Mouse (Mus musculus) liver, embryonic 14.5 days (tissue): ENCODE measurements around the gene Ccdc114. TPM values are rescaled to one million over a fixed set of nuclear protein-coding genes. Genes with fewer than 3 reads are reported as not detected.
"Not testable (repeated sequence)": the region's sequence is repeated elsewhere in the genome, so short reads cannot be mapped to it uniquely, and the experiment has no call there.

Experiments used
- ATAC-seq: fragments of 200-750 bp; cut with Nextera tagmentation; 2 replicates; pipeline ENCODE4 v1.8.0; 2017; ENCODE audit warnings: moderate number of reproducible peaks, mild to moderate bottlenecking, moderate library complexity; ENCODE audit not compliant: insufficient read depth
- DNase-seq, 3 experiments: peaks; one replicate each; pipeline ENCODE4 v3.0.0-alpha.2; 2012 to 2013; ENCODE audit warnings: low read depth in 3 of 3, low spot score in 3 of 3
- H3K27ac ChIP-seq: fragments of 300-500 bp; sonication (generic); 2 replicates; pipeline ENCODE4 v1.5.1; 2014; ENCODE audit warnings: moderate library complexity, mild to moderate bottlenecking, control low read depth, inconsistent platforms
- H3K27me3 ChIP-seq: fragments of 300-500 bp; sonication (generic); 2 replicates; pipeline ENCODE4 v1.6.1; 2014; ENCODE audit warnings: mild to moderate bottlenecking, low read length, moderate library complexity; ENCODE audit not compliant: control insufficient read depth, insufficient read depth
- H3K36me3 ChIP-seq: fragments of 300-500 bp; sonication (generic); replicated peaks from 2 replicates; pipeline ENCODE4 v1.6.1; 2014; ENCODE audit warnings: low read depth; ENCODE audit not compliant: control insufficient read depth, insufficient read depth
- H3K4me1 ChIP-seq, 2 experiments: fragments of 200-500 bp in 1 of 2; fragments of 300-500 bp in 1 of 2; sonication (generic) in 1 of 2; replicated peaks; 2 replicates each; pipeline ENCODE4 v1.6.1; 2012 to 2014; ENCODE audit warnings: antibody characterized with exemption in 1 of 2, inconsistent platforms in 1 of 2, low read length in 1 of 2; ENCODE audit not compliant: control insufficient read depth in 2 of 2, insufficient read depth in 2 of 2
- H3K4me2 ChIP-seq: fragments of 300-500 bp; sonication (generic); 2 replicates; pipeline ENCODE4 v1.6.1; 2014; ENCODE audit warnings: low read depth, mild to moderate bottlenecking, control low read depth, moderate library complexity
- H3K4me3 ChIP-seq, 2 experiments: fragments of 200-500 bp in 1 of 2; fragments of 300-500 bp in 1 of 2; sonication (generic) in 1 of 2; 2 replicates each; pipeline ENCODE4 v1.5.1; 2012 to 2014; ENCODE audit warnings: low read depth in 2 of 2, low read length in 2 of 2, mild to moderate bottlenecking in 2 of 2, control low read depth in 1 of 2, inconsistent platforms in 1 of 2, moderate library complexity in 1 of 2; ENCODE audit not compliant: insufficient read depth in 1 of 2
- H3K9ac ChIP-seq: fragments of 300-500 bp; sonication (generic); replicated peaks from 2 replicates; pipeline ENCODE4 v1.6.1; 2014; ENCODE audit warnings: mild to moderate bottlenecking, control low read depth, moderate library complexity
- H3K9me3 ChIP-seq: fragments of 300-500 bp; sonication (generic); 2 replicates; pipeline ENCODE4 v1.6.1; 2016; ENCODE audit warnings: low read length, mixed read lengths; ENCODE audit not compliant: control insufficient read depth
- CTCF ChIP-seq: IDR thresholded peaks from 2 replicates; pipeline ENCODE4 v1.5.1; 2016; ENCODE audit warnings: antibody characterized with exemption, low read depth, control low read depth
- EP300 ChIP-seq: IDR thresholded peaks from 2 replicates; pipeline ENCODE4 v1.6.1; 2016; ENCODE audit warnings: antibody characterized with exemption, low read depth
- WGBS: fragments of 180-500 bp; shearing (Covaris S2); extraction: QIAGEN DNeasy Blood & Tissue Kit; methylation state at CpG from one replicate; pipeline ENCODE4 v1.1.7; 2014; ENCODE audit not compliant: insufficient replicate concordance; 5-methylcytosine and 5-hydroxymethylcytosine counted together
- polyA plus RNA-seq, 2 experiments: library from polyadenylated mRNA; depleted of rRNA in 1 of 2; stranded (reverse) in 1 of 2; unstranded in 1 of 2; fragments of >200 nt; fragmentation: Nextera tagmentation in 1 of 2; extraction: Ambion mirVana in 1 of 2; gene quantifications; 2 replicates each; pipeline versions ENCODE4 v1.2.1 to v1.2.3; 2012 to 2014

Gene Ccdc114
- polyA plus RNA-seq, 2 experiments: 1.0 to 1.2 TPM

DNA sequence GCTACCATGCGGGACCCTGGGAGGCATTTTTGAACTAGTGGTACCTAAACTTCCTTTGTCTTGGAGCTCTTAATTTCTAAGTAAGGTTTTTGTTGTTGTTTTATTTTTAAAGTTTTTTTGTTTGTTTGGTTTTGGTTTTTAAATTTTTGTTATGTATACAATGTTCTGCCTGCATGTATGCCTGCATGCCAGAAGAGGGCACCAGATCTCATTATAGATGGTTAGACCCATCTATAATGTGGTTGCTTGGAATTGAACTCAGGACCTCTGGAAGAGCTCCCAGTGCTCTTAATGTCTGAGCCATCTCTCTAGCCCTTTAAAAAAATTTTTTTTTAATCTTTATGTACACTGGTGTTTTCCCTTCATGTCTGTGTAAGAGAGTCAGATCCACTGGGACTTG, 5.8 kb downstream of the Ccdc114 start:
- H3K27me3 ChIP-seq: no peaks in the 10 kb centered on the region
- H3K9ac ChIP-seq: no peak overlapping the region
- no peaks in the 10 kb centered on the region; a peak in 1 of 4 replicates for H3K4me1 ChIP-seq
- no peak overlapping the region for H3K27ac ChIP-seq
- H3K4me2 ChIP-seq: no peak overlapping the region
- no peak for DNase-seq
- H3K4me3 ChIP-seq: no peak overlapping the region
- no peaks in the 10 kb centered on the region for H3K36me3 ChIP-seq
- no peak for ATAC-seq
- 77% methylated on average over 1 of the region's 1 CpGs for WGBS
- H3K9me3 ChIP-seq: no peaks in the 10 kb centered on the region
- no peak for TF ChIP-seq EP300
- peak; percentile 32; the same call in 1 of the 2 replicates for TF ChIP-seq CTCF

DNA sequence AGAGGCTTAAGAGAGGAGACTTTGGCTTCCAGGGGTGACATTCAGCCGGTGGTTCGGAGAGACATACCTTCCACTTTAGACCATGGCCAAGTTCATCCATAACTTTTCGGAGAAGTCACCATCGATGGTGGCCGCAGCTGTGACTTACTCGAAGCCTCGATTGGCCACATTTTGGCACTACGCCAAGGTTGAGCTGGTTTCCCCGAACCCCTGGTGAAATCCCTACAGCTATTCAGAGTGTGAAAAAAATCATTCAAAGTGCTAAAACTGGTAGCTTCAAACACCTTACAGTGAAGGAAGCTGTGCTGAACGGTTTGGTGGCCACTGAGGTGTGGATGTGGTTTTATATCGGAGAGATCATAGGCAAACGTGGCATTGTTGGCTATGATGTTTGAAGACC, 9.9 kb downstream of the Ccdc114 start:
- H3K9ac ChIP-seq, H3K27ac ChIP-seq, H3K4me2 ChIP-seq, H3K4me3 ChIP-seq, H3K9me3 ChIP-seq, ATAC-seq, H3K27me3 ChIP-seq, DNase-seq, H3K4me1 ChIP-seq, H3K36me3 ChIP-seq: not testable (repeated sequence)
- WGBS: 76% methylated on average over 12 of the region's 12 CpGs

DNA sequence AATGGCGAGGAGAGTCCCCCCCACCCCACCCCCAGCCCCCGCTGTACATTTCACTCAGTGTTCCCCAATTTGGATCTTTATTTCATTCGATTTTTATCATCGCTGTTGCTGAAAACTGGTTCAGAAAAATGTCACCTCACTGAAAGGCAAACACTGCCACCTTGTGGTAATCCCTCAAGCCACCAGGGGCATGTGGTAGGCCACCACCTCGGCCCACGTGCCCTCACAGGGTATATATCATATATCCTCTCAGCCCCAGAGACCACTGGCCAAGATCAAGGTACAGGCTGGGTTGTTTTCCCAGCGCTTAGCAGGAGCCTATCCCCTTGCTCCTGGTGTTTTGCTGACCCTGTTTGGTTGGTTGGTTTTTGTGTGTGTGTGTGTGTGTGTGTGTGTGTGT, 11.2 kb downstream of the Ccdc114 start:
- Histone ChIP-seq H3K27ac (no peak overlapping the region), H3K27me3 (no peaks in the 10 kb centered on the region), H3K9me3 (no peaks in the 10 kb centered on the region), H3K4me2 (no peak overlapping the region), H3K4me1 (no peaks in the 10 kb centered on the region), H3K36me3 (no peaks in the 10 kb centered on the region), H3K9ac (no peak overlapping the region), H3K4me3 (no peak overlapping the region)
- ATAC-seq (no peak), DNase-seq (no peak)
- 16% methylated on average over 7 of the region's 7 CpGs for WGBS
- TF ChIP-seq CTCF (peak; percentile 88), EP300 (no peak)

DNA sequence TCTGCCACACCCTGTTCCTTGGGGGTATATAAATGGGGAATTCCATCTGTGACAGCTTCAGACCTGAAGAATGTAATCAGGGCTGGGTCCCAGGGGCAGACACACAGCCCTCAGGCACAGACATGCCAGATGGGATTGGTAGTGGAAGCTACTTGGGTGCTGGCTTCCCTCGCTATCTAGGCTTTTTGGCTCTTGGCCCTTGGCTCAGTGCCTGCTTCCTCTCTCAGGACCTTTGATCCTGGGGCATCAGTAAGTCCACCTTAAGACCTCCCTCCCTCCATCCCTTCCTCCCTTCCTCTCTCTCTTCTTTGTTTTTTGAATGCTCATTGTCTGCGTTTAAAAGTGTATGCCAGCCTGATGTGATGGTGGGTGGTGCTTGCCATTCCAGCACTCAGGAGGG, 16.0 kb downstream of the Ccdc114 start:
- no peak overlapping the region for H3K27ac ChIP-seq
- H3K9me3 ChIP-seq: no peaks in the 10 kb centered on the region
- no peak overlapping the region for H3K9ac ChIP-seq
- DNase-seq (no peak), ATAC-seq (no peak)
- no peaks in the 10 kb centered on the region for H3K36me3 ChIP-seq
- no peaks in the 10 kb centered on the region for H3K4me1 ChIP-seq
- no peaks in the 10 kb centered on the region for H3K27me3 ChIP-seq
- TF ChIP-seq CTCF (no peak), EP300 (no peak)
- H3K4me3 ChIP-seq: no peak overlapping the region
- H3K4me2 ChIP-seq: no peak overlapping the region
- WGBS: 38% methylated on average over 2 of the region's 2 CpGs

DNA sequence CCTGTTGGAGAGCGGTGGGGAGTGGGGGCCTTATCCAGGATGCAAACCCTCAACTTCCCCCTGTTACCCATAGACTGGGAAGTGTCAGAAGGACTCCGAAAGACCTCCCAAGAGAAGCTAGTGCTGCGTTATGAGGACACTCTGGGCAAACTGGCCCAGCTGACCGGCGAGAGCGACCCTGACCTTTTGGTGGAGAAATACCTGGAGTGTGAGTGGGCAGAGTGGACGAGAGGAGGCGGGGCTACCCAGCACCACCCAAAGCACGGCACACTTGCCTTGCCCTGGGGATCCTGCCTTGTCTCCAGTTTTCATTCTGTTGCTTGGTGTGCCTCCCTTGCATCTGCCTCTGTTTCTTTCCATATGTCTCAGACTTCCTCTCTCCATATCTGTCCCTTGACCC, 18.1 kb downstream of the Ccdc114 start:
- Histone ChIP-seq H3K27ac (no peak overlapping the region), H3K9ac (no peak overlapping the region), H3K4me2 (no peak overlapping the region), H3K4me1 (no peaks in the 10 kb centered on the region), H3K27me3 (no peaks in the 10 kb centered on the region), H3K9me3 (no peaks in the 10 kb centered on the region), H3K4me3 (no peak overlapping the region), H3K36me3 (no peaks in the 10 kb centered on the region)
- ATAC-seq (no peak), DNase-seq (no peak)
- 62% methylated on average over 9 of the region's 9 CpGs for WGBS
- TF ChIP-seq CTCF (no peak), EP300 (no peak)
